Mouse (Mus musculus): ENCODE measurements around the gene Cntnap2. TPM values are rescaled to one million over a fixed set of nuclear protein-coding genes. Genes with fewer than 3 reads are reported as not detected.

Cntnap2 gene
- total and polyA plus RNA-seq, 3 experiments: 0.02 TPM; not detected in 2

GRCm38 (mm10) chr6:45945144-45945985, 886.2 kb downstream of the Cntnap2 start:
- no peaks in the 10 kb centered on the region for H3K36me3 ChIP-seq (ENCODE audit: control insufficient read depth, insufficient read depth, low read length)
- no peak for TF ChIP-seq CTCF (IDR thresholded peaks at IDR 0.05)
- no peak for TF ChIP-seq POLR2A (IDR thresholded peaks at IDR 0.05; ENCODE audit: insufficient read depth, low read depth, low read length)
- no peak for TF ChIP-seq EP300 (IDR thresholded peaks at IDR 0.05; ENCODE audit: insufficient read depth, low read depth, low read length)
- H3K9ac ChIP-seq (ENCODE audit: low read depth, low read length): no peak overlapping the region
- no peaks in the 10 kb centered on the region for H3K79me2 ChIP-seq (replicated peaks; ENCODE audit: control insufficient read depth, insufficient read depth, low read length)
- H3K4me1 ChIP-seq (ENCODE audit: control insufficient read depth, insufficient read depth, low read length): no peaks in the 10 kb centered on the region
- H3K27ac ChIP-seq: no peak overlapping the region
- H3K4me3 ChIP-seq: no peak overlapping the region
- DNase-seq: no peak
- H3K27me3 ChIP-seq (ENCODE audit: control insufficient read depth, insufficient read depth, low read length): no peaks in the 10 kb centered on the region
- 60% methylated on average over 3 of the region's 3 CpGs for WGBS
- intact Hi-C loops (cut with DNase I): no loop called here

- DNase-seq: no peak
- Histone ChIP-seq H3K9ac (ENCODE audit: low read depth, low read length) (no peak overlapping the region), H3K27ac (no peak overlapping the region), H3K79me2 (replicated peaks; ENCODE audit: control insufficient read depth, insufficient read depth, low read length) (no peaks in the 10 kb centered on the region), H3K4me3 (no peak overlapping the region), H3K36me3 (ENCODE audit: control insufficient read depth, insufficient read depth, low read length) (no peaks in the 10 kb centered on the region), H3K4me1 (ENCODE audit: control insufficient read depth, insufficient read depth, low read length) (no peaks in the 10 kb centered on the region), H3K27me3 (ENCODE audit: control insufficient read depth, insufficient read depth, low read length) (no peaks in the 10 kb centered on the region)
- TF ChIP-seq CTCF (IDR thresholded peaks at IDR 0.05) (no peak), EP300 (IDR thresholded peaks at IDR 0.05; ENCODE audit: insufficient read depth, low read depth, low read length) (no peak), POLR2A (IDR thresholded peaks at IDR 0.05; ENCODE audit: insufficient read depth, low read depth, low read length) (no peak)
- intact Hi-C loops (cut with DNase I): no loop called here
Observed at GRCm38 (mm10) chr6:45954773-45955172, 895.6 kb downstream of the Cntnap2 start.

- intact Hi-C loops (cut with DNase I): no loop called here
- Histone ChIP-seq H3K4me3 (no peak overlapping the region), H3K36me3 (ENCODE audit: control insufficient read depth, insufficient read depth, low read length) (no peaks in the 10 kb centered on the region), H3K9ac (ENCODE audit: low read depth, low read length) (no peak overlapping the region), H3K27me3 (ENCODE audit: control insufficient read depth, insufficient read depth, low read length) (no peaks in the 10 kb centered on the region), H3K27ac (no peak overlapping the region), H3K79me2 (replicated peaks; ENCODE audit: control insufficient read depth, insufficient read depth, low read length) (no peaks in the 10 kb centered on the region), H3K4me1 (ENCODE audit: control insufficient read depth, insufficient read depth, low read length) (no peaks in the 10 kb centered on the region)
- DNase-seq: no peak
- TF ChIP-seq CTCF (IDR thresholded peaks at IDR 0.05): no peak
- TF ChIP-seq POLR2A (IDR thresholded peaks at IDR 0.05; ENCODE audit: insufficient read depth, low read depth, low read length): no peak
- no peak for TF ChIP-seq EP300 (IDR thresholded peaks at IDR 0.05; ENCODE audit: insufficient read depth, low read depth, low read length)
- WGBS: 77% methylated on average over 1 of the region's 1 CpGs
Observed at GRCm38 (mm10) chr6:45964494-45964893, 905.3 kb downstream of the Cntnap2 start.

- Histone ChIP-seq H3K27me3 (ENCODE audit: control insufficient read depth, insufficient read depth, low read length) (no peaks in the 10 kb centered on the region), H3K9ac (ENCODE audit: low read depth, low read length) (no peak overlapping the region), H3K4me1 (ENCODE audit: control insufficient read depth, insufficient read depth, low read length) (no peaks in the 10 kb centered on the region), H3K79me2 (replicated peaks; ENCODE audit: control insufficient read depth, insufficient read depth, low read length) (no peaks in the 10 kb centered on the region), H3K36me3 (ENCODE audit: control insufficient read depth, insufficient read depth, low read length) (no peaks in the 10 kb centered on the region), H3K4me3 (no peak overlapping the region), H3K27ac (no peak overlapping the region)
- no peak for TF ChIP-seq POLR2A (IDR thresholded peaks at IDR 0.05; ENCODE audit: insufficient read depth, low read depth, low read length)
- no peak for TF ChIP-seq CTCF (IDR thresholded peaks at IDR 0.05)
- TF ChIP-seq EP300 (IDR thresholded peaks at IDR 0.05; ENCODE audit: insufficient read depth, low read depth, low read length): no peak
- no peak for DNase-seq
- 50% methylated on average over 6 of the region's 6 CpGs for WGBS
- intact Hi-C loops (cut with DNase I): no loop called here
Observed at GRCm38 (mm10) chr6:45974471-45975154, 915.5 kb downstream of the Cntnap2 start.

GRCm38 (mm10) chr6:45979171-45979570, 920.0 kb downstream of the Cntnap2 start:
- Histone ChIP-seq H3K4me3 (no peak overlapping the region), H3K9ac (ENCODE audit: low read depth, low read length) (no peak overlapping the region), H3K79me2 (replicated peaks; ENCODE audit: control insufficient read depth, insufficient read depth, low read length) (no peaks in the 10 kb centered on the region), H3K4me1 (ENCODE audit: control insufficient read depth, insufficient read depth, low read length) (no peaks in the 10 kb centered on the region), H3K27ac (no peak overlapping the region), H3K36me3 (ENCODE audit: control insufficient read depth, insufficient read depth, low read length) (no peaks in the 10 kb centered on the region), H3K27me3 (ENCODE audit: control insufficient read depth, insufficient read depth, low read length) (no peaks in the 10 kb centered on the region)
- intact Hi-C loops (cut with DNase I): no loop called here
- 82% methylated on average over 2 of the region's 2 CpGs for WGBS
- no peak for DNase-seq
- TF ChIP-seq EP300 (IDR thresholded peaks at IDR 0.05; ENCODE audit: insufficient read depth, low read depth, low read length): no peak
- TF ChIP-seq CTCF (IDR thresholded peaks at IDR 0.05): no peak
- TF ChIP-seq POLR2A (IDR thresholded peaks at IDR 0.05; ENCODE audit: insufficient read depth, low read depth, low read length): no peak

- TF ChIP-seq CTCF (IDR thresholded peaks at IDR 0.05) (no peak), EP300 (IDR thresholded peaks at IDR 0.05; ENCODE audit: insufficient read depth, low read depth, low read length) (no peak), POLR2A (IDR thresholded peaks at IDR 0.05; ENCODE audit: insufficient read depth, low read depth, low read length) (no peak)
- Histone ChIP-seq H3K27ac (no peak overlapping the region), H3K9ac (ENCODE audit: low read depth, low read length) (no peak overlapping the region), H3K36me3 (ENCODE audit: control insufficient read depth, insufficient read depth, low read length) (no peaks in the 10 kb centered on the region), H3K4me3 (no peak overlapping the region), H3K79me2 (replicated peaks; ENCODE audit: control insufficient read depth, insufficient read depth, low read length) (no peaks in the 10 kb centered on the region), H3K27me3 (ENCODE audit: control insufficient read depth, insufficient read depth, low read length) (no peaks in the 10 kb centered on the region), H3K4me1 (ENCODE audit: control insufficient read depth, insufficient read depth, low read length) (no peaks in the 10 kb centered on the region)
- 86% methylated on average over 3 of the region's 3 CpGs for WGBS
- DNase-seq: no peak
- intact Hi-C loops (cut with DNase I): no loop called here
Observed at GRCm38 (mm10) chr6:45988051-45988450, 928.9 kb downstream of the Cntnap2 start.

All from heart, adult 2 months (tissue).